Mouse (Mus musculus): ENCODE data around the gene Mboat2.

The Mboat2 gene

DNA sequence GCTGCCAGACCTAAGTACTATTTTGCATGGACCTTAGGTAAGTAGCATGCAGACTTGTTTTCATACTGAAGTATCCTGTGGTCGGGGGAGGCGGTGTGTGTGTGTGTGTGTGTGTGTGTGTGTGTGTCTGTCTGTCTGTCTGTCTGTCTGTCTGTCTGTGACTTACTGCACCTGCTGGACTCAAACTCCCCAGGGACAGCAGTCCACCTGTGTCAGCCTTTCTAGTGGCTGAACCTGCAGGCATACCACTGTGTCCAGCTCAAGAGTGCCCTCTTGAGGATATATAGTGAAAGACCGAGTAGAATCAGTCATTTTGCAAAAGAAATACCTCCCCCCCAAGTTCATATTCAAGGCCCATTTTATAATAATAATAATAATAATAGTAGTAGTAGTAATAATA, 117.7 kb downstream of the Mboat2 start:
- no peak for DNase-seq (ENCODE audit: low spot score)

DNA sequence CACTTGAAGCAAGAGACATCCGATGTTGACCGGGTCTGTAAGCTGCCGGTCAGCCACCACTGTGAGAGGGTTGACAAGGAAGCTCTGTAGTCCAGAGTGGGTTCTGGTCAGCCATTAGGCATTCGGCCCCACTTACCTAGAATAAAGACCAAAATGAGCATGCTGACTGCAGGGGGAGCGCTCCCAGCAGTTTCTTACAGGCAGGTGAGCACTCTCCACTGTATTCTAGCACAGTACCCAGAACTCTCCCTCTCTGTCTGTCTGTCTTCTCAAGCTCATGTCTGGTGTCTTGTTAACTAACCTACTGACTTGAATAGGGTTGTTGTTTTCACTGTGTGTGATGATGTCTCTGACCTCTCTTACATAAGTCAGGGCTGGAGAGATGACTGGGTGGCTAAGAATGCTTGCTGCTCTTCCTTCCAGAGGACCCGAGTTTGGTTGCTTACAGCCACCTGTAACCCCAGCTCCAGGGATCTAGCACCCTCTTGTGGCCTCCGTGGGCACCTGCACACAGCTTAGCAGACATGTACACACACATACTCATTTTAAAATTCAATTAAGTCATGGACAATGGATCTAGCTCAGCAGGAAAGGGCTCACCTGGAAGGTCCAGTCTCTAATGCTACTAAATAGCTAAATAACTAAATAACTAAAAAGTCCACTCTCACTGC, 119.8 kb downstream of the Mboat2 start:
- no peak for DNase-seq (ENCODE audit: low spot score)

DNA sequence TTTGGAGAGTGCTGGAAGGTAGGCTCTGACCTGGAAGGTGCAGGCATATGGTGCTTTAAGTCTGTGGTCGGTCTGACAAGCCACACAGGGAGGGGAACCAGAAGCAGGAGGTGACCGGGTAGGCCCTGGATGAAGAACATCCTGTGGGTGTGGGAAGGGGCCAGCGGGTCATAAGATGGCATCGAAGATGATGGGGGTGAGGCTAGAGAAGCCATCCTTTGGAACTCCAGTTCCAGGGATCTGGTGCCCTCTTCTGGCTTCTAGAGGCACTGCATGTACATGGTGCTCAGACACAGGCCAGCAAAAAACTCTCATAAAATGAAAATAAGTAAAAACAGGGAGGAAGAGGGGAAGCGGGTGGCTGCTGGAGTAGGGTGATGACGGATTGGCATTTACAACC, 121.5 kb downstream of the Mboat2 start:
- DNase-seq (ENCODE audit: low spot score): peak; percentile 50

DNA sequence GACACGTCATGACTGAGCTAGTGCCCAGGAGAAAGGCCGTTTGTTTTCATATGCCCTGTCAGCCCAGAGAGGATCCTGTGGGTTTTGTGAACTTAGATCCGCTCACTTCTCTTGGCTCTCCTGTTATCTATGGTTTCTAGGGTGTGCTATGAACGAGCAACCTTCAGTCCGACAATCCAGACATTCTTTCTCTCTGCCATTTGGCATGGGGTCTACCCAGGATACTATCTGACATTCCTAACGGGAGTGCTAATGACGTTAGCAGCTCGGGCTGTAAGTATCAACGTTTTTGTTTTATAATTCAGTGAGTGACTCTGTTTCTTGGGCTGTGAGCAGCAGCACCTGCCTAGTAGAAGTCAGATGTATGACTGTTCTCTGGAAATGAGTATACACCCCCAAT, 124.5 kb downstream of the Mboat2 start:
- DNase-seq (ENCODE audit: low spot score): no peak

DNA sequence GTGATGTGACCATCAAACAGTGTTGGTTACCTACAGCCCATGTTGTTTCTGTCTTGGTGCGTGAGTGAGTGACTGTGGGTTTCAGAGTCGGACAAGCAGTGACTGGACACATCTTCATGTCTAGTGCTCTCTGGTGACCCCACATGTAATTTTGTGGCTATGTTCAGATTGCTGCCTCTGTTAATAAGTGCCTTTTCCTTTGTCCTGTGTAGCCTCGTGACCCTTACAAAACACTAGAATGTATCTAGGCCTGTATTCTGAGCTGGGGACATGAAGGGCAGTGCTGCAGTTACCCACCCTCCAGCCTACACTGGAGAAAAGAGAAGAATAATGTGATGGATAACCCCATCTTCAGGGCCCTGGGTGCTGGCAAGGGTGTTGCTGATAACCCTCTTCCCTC, 127.8 kb downstream of the Mboat2 start:
- no peak for DNase-seq (ENCODE audit: low spot score)

DNA sequence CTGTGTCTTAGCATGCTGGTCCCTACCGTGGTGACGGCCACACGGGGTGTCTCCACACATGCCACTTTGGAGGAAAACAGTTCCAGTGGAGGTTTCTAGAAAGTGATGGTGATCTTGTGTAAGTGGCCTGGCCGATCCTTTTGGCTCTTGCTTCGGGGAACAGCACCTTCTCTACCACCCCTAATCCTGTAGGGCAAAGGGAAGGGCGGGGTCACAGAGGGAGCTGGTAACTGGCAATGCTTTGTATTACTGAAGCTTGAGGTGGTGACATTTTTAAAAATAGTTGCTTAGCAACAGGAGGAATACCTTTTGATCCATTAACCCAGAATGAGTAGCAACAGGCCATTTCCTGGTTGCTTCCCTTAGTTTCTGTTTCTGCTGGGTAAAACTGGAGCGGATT, 131.1 kb downstream of the Mboat2 start:
- DNase-seq (ENCODE audit: low spot score): no peak

DNA sequence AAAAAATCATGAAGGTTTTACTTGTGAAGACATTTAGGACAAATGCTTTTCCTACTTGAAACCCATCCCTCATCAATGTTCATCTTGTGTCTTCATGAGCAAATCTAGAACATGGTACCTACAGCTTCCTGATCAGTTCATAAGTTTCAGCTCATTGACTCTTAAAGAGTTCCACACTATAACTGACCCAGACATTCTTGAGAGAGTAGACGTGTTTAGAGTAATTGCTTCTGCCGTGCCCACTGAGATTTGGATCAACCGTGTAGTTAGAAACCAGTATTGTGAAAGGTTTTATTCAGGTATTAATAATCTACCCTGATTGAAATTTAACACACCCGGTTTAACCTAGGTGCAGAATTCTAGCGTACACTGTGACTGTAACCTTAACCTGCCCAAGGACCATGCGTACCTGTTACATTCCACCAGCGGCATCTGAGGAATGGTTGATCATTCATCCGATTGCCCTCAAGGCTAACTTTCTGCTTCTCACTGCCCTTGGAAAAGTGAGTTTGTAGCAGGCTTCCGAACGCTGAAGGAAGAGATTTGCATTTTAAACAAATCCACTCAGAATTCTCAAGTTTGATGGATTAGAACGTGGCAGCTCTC, 131.8 kb downstream of the Mboat2 start:
- DNase-seq (ENCODE audit: low spot score): no peak

DNA sequence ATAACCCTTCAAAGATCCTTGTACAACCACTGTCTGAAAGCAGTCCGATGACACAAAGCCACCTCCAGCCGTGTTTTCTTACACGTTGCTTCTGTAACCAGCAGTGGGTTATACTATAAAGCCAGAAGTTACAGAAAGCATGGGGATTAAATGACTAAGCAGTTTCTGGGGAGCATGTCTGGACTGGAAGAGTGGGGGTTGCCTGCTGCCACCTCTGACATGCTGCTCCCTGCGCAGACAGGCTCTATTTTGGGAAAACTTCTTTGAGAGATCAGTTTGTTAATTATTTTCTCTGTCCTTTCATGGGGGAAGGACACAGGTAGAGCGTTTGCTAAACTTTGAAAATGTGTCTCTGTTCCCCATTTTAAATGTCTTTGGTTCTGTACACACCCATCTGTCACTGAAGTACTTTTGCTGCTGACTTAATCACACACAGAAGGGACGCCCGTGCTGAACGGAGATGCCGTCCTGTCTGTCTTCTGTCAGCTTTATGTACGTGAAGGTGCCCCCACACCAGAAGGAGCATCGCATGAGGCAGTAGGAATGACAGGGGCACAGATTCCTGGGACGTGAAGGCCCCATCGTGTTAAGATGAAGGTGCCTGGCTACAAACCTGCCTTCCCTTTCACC, 132.8 kb downstream of the Mboat2 start:
- peak; percentile 19 for DNase-seq (ENCODE audit: low spot score)

DNA sequence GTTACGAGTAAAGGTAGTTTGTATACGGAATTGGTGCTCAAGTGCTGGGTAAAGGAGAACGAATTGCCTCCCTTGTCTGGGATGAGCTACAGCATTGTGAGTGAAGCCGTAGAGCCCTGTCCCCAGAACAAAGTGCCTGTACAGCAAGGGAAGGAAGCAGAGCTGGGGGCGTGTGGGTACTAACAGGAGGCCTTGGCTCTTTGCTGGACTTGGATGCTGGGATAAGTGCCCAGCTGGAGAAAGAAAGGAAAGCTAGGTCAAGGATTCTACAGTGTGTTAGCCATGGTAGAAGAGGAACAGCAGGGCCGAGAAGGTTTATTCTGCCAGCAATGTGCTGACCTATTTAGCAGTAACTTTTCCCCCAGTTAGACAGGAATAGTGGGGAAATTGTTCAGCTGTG, 134.7 kb downstream of the Mboat2 start:
- no peak for DNase-seq (ENCODE audit: low spot score)

DNA sequence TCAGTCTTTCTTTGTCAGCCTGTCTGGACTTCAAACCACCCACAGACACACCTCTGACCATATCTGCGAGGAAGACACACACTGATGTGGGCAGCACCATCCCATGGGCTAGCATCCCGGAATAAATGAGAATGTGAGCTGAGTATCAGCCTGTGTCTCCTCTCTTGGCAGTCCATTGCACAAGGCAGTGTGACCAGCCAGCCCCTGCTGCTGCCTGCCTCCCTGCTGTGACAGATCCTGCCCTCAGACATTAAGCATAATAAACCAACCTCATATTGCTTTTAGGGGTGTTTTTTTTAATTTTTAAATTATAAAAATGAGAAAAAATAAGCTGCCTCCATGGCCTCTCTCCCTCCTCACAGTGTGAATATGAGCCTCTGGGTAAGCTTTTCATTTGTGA, 135.4 kb downstream of the Mboat2 start:
- no peak for DNase-seq (ENCODE audit: low spot score)

DNA sequence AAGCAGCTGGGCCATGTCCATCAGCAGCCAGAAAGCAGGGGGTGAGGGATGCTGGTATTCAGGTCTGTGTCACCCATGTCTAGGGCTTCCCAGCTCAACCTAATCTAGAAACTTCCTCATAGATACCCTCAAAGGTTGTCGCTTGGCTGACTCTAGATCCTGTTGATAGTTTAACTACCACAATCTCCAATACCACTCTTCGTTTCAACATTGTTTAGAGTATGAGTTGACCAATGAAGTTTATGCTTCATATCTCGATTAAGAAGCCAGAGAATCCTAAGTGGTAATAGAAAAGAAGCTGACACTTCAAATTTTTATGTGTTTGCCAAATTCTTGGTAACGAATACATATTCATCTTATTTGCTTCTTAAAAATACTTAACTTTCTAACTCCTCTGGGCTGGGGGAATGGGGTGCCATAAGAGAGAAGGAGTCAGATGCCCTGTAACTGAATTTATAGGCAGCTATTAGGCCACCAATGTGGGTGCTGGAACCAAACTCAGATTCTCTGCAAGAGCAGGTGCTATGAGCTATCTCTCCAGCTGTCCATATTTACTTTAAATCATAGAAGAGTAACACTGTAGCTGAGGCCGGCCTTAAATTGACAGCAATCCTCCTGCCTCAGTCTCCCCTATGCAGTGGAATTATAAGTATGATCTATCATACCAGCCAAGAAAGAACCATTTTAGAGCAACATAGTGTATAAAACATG, 141.0 kb downstream of the Mboat2 start:
- DNase-seq (ENCODE audit: low spot score): no peak

DNA sequence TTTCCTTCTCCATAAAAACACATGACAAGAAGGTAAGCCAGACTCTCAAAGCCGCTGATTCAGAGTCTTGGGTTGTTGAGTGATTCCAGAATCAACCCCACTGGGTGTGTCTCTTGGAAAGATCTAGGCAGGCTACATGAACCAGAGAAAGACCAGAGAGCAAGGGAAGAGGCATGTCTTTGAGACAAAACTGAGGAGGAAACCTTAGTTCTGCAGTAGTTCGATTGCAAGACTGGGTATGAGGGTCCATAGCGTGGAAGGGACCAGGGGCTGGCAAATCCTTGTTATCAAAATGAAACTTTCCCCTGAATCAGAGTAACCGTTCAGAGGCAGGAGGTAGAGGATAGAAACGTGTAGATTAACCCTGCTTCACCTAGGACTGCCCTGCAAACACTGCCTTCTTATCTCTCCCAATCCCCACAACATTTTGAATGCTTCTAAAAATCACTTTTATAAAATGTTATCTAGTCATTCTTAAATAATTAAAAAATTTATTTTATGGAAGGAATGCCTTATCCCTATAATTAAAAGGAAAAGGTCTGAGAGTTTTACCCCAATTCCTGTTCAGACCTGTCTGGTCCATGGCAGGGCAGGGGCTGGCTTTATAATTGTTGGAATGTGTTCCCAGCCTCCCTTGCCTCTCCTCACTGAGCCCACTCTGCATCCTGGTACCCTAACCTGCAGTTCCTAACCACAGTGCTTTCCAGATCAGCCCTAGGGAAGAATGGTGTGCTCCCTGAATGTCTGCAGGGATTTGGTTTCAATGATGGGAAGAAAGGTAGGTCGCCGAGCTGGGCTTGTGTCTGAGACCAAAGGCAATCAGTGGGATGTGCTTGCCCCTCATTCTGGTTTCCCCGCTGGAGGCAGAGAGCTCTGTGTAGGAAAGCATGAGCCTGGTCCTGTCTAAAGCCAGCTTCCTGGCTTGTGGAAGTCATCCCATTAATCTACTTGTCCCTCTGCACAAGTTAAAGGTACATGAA, 142.0 kb downstream of the Mboat2 start:
- DNase-seq (ENCODE audit: low spot score): no peak

DNA sequence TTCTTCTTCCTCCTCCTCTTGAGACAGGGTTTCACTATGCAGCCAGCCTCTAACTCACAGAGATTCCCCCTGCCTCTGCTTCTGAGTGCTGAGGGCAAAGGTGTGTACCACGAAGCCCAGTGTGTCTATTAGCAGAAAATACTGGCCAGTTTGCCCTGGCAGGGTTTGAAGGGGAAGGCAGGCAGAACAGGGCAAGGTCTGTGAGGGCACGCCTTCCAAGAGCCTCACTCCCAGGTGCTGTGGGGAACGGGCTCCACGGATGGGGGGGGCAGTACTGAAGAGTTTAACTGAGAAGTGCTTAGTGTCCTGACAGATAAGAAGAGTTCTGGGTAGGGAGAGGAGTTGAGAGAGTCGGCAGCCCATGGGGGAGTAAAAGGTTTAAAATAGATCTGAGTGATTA, 142.9 kb downstream of the Mboat2 start:
- DNase-seq (ENCODE audit: low spot score): no peak

DNA sequence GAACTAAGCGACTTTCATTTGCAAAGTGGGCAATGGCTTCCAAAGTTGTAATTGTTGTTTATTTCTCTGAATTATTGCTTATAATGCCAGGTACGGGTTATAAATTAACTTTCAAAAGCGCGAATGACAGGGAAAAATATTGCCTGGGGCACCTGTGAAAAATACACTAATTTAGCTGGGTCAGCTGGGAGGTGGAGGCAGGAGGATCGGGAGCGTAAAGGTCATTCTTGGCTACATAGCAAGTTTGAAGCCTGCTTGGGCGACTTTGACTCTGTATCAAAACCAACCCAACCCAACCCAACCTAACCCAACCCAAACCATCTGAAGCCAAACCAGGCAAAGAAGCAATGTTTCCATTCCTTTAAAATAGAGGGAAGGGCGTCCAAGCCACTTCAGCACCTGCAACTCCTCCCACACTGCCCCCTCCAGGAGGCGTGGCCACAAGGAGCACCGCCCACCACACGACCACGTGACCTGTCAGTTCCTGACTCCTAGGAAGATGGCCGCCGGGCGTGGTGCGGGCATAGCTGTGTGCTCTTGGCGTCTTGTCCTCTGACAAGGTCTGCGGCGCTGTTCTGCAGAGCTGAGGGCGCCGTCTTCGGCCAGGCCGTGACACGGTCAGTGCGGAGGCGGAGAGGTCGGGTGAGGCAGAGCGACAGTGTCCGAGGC, 143.9 kb downstream of the Mboat2 start, which contains the start of gene Kidins220:
Gene Kidins220, plus strand, starts transcription at position 480 of the 669 bp plus-strand sequence.
- peak; percentile 96 for DNase-seq (ENCODE audit: low spot score)

DNA sequence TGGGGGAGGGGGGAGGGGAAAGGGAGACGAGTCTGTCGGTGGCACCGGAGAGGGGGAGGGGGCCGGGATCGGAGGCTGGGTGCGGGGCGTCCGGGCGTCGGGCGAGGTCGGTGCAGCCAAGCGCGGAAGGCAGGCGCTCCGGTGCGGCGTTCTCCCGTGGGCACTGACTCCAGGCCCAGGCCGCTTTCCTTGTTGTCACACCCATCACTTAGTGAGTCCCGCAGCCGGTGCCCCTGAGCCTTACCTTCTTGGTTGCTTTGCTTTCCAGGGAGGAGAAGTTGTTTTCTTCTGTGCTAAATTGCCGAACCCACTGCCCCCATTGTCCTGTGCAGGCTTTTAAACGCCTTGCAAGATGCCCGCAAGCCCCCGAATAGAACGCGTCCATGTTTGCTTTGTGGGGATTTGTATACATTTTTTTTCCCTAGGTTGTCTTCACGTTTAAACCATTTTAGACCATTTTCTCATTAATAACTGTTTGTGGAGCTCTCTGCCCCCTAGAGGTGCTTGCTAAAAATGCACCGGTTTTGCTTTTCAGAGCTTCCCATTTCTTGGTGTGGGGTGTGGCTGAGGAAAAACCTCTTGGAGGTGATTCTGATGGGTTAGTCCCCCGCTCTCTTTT, 144.5 kb downstream of the Mboat2 start:
- peak; percentile 31 for DNase-seq (ENCODE audit: low spot score)

DNA sequence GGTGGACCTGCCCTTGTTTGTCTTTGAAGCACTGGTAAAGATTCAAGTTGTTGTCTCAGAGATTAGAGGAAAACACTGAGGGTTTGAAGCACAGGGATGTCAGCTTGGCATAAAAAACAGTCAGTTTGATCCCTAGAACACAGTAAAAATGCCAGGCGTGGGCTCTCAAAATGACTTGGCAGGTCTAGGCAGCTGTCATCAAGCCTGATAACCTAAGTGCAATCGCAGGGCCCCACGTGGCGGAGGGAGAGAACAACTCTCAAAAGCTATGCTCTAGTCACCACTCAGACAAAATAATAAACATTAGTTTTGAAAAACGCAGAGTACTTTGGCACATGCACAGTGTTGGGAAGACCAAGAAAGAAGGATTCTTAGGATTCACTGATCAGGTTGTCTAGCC, 154.5 kb downstream of the Mboat2 start:
- DNase-seq (ENCODE audit: low spot score): no peak

DNA sequence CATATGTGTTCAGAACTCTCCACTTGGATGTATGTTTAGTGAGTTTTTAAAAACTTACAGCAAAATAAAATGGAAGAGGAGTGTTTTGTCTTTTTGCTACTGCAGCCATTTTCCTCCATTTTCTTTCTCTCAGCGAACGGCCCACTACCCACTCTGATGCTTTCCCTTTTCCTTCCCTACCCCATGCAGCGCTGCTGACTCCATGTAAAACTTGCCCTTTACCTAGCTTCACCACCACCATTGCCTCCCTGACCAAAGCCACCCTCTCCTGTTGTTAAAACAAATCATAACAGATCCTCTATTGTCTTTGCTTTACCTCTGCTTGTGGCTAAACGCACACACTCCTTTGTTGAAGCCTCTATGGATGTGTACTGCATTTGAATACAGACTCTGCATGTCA, 164.7 kb downstream of the Mboat2 start:
- DNase-seq (ENCODE audit: low spot score): no peak

DNA sequence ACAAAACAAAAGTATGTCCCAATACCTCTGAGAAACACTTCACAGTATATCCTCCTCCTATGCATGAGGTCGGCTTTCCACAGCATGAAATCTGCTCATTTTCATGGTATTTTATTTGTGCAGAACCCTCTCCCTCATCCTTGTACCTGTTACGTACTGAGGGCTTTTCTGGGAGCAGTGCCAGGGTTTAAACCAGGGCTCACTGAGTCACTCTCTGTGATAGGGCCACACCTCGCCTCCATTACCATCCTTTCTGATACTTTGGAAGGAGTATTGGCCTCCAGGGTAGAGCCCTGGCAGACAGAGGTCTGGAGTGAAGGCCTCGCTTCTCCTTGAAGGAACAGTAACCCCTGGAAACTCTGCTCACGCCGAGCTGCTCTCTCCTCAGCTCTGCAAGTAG, 174.7 kb downstream of the Mboat2 start:
- DNase-seq (ENCODE audit: low spot score): no peak

DNA sequence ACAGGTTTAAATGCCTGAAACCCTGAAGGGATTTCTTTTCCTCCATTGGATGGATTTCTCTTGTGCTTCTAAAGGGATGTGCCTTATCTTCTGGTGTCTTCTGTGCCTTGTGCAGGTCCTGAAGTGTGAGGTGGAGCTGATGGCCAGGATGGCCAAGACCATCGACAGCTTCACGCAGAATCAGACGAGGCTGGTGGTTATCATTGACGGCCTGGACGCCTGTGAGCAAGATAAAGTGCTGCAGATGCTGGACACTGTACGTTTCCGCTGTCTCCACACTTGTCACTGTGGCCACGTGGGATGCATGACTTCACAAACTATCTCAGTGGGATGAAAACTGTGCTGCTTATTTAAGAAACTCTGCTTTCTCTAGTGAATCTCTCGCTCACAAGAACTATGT, 179.3 kb downstream of the Mboat2 start:
- no peak for DNase-seq (ENCODE audit: low spot score)

DNA sequence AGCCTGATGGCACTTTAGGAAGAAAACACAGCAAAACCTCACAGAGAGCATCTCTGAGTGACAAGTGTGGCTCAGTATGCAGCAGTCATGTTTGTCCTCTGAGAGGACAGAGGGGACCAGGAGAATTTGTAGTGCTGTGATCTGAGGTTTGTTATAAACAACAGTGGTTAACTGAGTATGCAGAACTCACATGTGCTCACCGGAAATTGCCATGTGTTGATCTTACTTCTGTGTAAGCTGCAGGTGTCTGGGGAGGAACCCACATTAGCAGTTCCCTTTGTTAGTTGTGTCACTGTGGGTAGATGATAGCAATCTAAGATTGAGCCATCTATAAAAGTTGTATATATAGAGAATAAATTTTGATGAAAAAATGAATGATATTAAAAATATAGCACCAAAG, 179.7 kb downstream of the Mboat2 start:
- DNase-seq (ENCODE audit: low spot score): no peak

All from urinary bladder, postnatal 25 days (tissue).